Mouse (Mus musculus) hindbrain, embryonic 10.5 days (tissue): ENCODE results near the gene Asic4. TPM values are rescaled to one million over a fixed set of nuclear protein-coding genes. Genes with fewer than 3 reads are reported as not detected.
A peak's percentile ranks its signal among the peaks of the same experiment; 100 is the strongest.

Source experiments
- DNase-seq: peaks from one replicate; pipeline ENCODE4 v3.0.0-alpha.2; 2017; ENCODE audit warnings: low spot score
- H3K27ac ChIP-seq: fragments of 300-500 bp; sonication (generic); 2 replicates; pipeline ENCODE4 v1.5.1; 2016; ENCODE audit warnings: mild to moderate bottlenecking, moderate library complexity
- H3K27me3 ChIP-seq: fragments of 300-500 bp; sonication (generic); 2 replicates; pipeline ENCODE4 v1.6.1; 2016; ENCODE audit warnings: mild to moderate bottlenecking; ENCODE audit not compliant: poor library complexity, insufficient read depth, severe bottlenecking
- H3K36me3 ChIP-seq: fragments of 300-500 bp; sonication (generic); 2 replicates; pipeline ENCODE4 v1.6.1; 2016; ENCODE audit warnings: mild to moderate bottlenecking, moderate library complexity
- H3K4me1 ChIP-seq: fragments of 300-500 bp; sonication (generic); replicated peaks from 2 replicates; pipeline ENCODE4 v1.6.1; 2016; ENCODE audit warnings: mild to moderate bottlenecking
- H3K4me3 ChIP-seq: fragments of 300-500 bp; sonication (generic); 2 replicates; pipeline ENCODE4 v1.5.1; 2016; ENCODE audit warnings: mild to moderate bottlenecking, moderate library complexity
- H3K9me3 ChIP-seq: fragments of 300-500 bp; sonication (generic); 2 replicates; pipeline ENCODE4 v1.6.1; 2016; ENCODE audit warnings: mild to moderate bottlenecking, moderate library complexity
- WGBS: fragments of 180-500 bp; shearing (Covaris S2); methylation state at CpG from one replicate; pipeline ENCODE4 v1.1.7; 2016; 5-methylcytosine and 5-hydroxymethylcytosine counted together
- polyA plus RNA-seq: library from polyadenylated mRNA; unstranded; fragments of >200 nt; fragmentation: Nextera tagmentation; extraction: Ambion mirVana; gene quantifications from 2 replicates; pipeline ENCODE4 v1.2.1, GENCODE M21; 2016

Gene Asic4
- polyA plus RNA-seq, 1 experiment from 2014 or later = 9.3 TPM

DNA sequence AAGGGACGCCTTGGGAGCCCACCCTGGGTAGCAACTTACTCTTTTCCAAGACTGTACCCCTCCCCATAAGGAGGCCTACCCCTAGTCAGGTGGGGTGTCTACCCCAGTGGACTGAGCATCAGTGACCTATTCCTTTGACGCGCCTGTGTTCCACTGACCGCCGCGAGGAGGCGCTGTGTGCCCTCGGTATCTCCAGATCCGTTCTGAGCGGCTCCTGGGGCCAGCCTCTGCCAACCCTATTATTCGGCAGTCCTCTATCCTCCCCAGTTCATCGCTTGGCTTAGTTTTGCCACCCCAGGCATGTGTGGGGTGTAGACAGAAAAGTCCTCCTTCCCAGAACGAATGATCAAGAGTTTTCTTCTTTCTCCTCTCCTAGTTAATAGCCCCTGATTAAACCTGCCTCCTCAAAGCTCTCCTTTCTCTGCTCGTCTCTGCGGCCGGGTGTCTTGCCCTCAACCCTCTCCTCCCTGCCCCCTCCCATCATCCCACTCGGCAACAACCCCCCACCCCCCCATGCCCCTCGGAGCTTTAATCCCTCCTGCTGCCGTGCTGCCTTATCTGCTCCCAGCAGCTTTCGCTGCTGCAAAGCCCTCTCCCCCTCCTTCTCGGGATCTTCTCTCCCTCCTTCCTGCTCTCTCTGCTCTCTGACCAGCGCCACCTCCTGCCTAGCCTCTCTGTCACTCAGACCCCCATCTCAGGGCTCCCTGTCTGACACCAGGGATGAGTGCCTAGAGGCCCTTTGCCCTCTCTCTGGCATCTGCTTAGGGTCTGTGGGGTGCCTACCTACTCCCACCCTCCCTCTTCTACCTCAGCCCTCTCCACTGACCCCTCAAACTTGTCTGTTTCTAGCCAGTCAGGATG lies 4.3 kb upstream of the Asic4 start:
- peak overlapping the region; percentile 84 for H3K27ac ChIP-seq
- no peaks in the 10 kb centered on the region for H3K9me3 ChIP-seq
- DNase-seq = peak; percentile 83
- under 1% methylated on average over 22 of the region's 22 CpGs for WGBS
- peaks cover 7% of the 10 kb centered on the region; the same call in 1 of the 2 replicates for H3K36me3 ChIP-seq
- H3K4me1 ChIP-seq = peaks cover 100% of the 10 kb centered on the region
- H3K27me3 ChIP-seq = peaks cover 76% of the 10 kb centered on the region
- H3K4me3 ChIP-seq = peak overlapping the region; percentile 47

DNA sequence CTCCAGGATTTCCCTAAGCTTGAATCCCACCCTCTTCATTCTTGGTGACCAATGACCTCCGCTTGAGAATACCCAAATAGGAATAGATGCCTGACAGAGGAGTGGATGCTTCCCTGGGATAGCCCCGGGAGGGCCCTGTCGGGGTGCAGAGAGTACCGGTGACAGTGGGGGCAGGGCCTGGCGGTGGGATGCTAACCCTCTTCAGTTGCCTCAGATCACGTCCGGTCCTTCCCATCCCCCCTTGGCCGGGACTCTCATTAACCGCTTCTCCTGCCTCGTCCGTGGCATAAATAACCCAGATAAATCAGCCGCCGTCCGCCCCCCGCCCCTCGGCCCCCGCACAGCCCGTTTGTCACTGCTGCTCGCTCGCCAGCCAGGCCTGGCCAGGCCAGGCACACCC lies 3.6 kb upstream of the Asic4 start:
- H3K4me3 ChIP-seq = peak overlapping the region; percentile 47
- peaks cover 83% of the 10 kb centered on the region for H3K27me3 ChIP-seq
- H3K27ac ChIP-seq = peak overlapping the region; percentile 84
- DNase-seq = peak; percentile 52
- peaks cover 2% of the 10 kb centered on the region; the same call in 1 of the 2 replicates for H3K36me3 ChIP-seq
- H3K4me1 ChIP-seq = peaks cover 100% of the 10 kb centered on the region
- under 1% methylated on average over 20 of the region's 20 CpGs for WGBS
- no peaks in the 10 kb centered on the region for H3K9me3 ChIP-seq

DNA sequence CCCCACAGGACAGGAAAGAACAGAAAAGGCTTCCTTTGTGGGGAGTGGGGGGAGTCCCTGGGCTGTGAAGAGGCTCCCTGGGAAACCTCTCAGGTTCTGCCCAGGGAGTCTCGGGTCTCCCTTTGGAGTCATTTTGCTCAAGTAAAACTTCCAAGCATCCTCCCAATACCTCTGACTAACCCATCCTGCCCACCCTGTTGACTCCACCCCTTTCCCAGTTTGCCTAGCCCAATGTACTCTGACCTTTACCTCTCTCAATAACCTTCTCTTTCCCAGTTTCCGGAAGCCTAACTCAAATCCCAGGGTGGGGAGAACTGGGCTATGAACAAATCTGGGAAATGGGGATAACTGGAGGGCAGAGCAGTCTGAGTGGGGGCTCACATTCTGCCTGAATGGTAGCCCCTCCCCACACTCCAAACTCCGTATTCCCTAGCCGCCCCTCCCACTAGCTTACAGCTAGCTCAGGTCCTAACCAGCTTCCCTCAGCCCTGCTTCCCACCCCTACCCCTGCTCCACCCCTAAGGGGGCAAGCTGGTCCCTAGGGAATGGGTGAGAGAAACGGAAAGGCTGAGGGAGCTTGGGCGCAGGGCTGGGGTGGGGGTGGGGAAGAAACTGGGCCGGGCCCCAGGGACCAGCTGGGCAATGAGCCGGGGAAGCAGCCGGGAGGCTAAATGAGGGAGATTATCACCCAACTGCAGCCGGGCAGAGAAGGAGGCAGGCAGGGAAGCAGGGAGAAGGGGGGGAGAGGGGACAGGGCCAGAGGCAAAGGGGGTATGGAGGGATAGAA lies 2.8 kb upstream of the Asic4 start:
- peak; percentile 54 for DNase-seq
- 3% methylated on average over 10 of the region's 10 CpGs for WGBS
- no peaks in the 10 kb centered on the region for H3K9me3 ChIP-seq
- H3K27ac ChIP-seq = peak overlapping the region; percentile 84
- 0 out of 2 replicates have a peak, but pooled peaks cover 2% of the 10 kb centered on the region for H3K36me3 ChIP-seq
- H3K4me3 ChIP-seq = peak overlapping the region; percentile 47
- H3K4me1 ChIP-seq = peaks cover 100% of the 10 kb centered on the region
- peaks cover 91% of the 10 kb centered on the region for H3K27me3 ChIP-seq

DNA sequence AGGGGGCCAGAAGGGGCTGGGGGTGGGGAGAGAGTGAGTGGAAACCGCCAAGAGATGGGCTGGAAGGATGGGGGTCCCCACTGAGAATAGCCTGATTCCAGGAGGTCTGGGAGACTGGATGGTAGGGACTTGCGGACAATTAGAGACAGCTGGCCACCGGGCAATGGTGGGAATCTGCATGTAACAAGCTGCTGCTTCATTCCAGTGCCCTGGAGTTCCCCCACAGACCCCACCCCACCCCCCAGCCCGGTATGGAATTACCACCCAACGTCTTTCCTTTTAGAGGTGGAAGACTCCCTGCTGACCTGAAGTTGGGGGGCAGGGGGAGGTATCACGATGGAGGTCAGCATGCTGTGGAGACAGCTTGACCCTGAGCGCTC lies 2.2 kb upstream of the Asic4 start:
- peak; percentile 65 for DNase-seq
- Histone ChIP-seq H3K27me3 (peaks cover 92% of the 10 kb centered on the region), H3K4me1 (peaks cover 100% of the 10 kb centered on the region), H3K36me3 (0 out of 2 replicates have a peak, but pooled peaks cover 2% of the 10 kb centered on the region), H3K27ac (peak overlapping the region; percentile 84), H3K9me3 (no peaks in the 10 kb centered on the region), H3K4me3 (peak overlapping the region; percentile 37)
- 2% methylated on average over 7 of the region's 7 CpGs for WGBS

DNA sequence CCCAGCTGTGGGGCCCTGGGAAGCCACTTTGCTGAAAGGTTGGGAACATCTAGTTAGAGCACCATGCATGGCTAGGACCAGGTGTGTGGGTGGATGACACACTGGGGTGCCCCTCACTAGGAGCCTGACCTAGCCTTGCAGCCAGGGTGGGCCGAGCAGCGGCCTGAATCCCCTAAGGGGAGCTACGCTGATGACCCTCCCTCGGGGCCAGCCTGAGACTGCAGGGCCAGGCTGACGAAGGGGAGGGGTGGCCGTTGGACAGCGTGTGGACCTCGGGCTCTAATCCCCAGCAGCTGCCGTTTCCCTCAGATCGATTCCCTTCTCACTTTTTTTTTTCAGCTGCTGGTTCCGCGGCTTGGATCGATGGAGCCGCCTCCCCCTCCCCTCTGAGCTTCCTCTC lies 1.3 kb upstream of the Asic4 start:
- H3K4me3 ChIP-seq = peak overlapping the region; percentile 6
- under 1% methylated on average over 14 of the region's 14 CpGs for WGBS
- H3K27me3 ChIP-seq = peaks cover 96% of the 10 kb centered on the region
- H3K4me1 ChIP-seq = peaks cover 100% of the 10 kb centered on the region
- peak; percentile 51 for DNase-seq
- no peaks in the 10 kb centered on the region for H3K36me3 ChIP-seq
- no peaks in the 10 kb centered on the region for H3K9me3 ChIP-seq
- H3K27ac ChIP-seq = peak overlapping the region; percentile 75

DNA sequence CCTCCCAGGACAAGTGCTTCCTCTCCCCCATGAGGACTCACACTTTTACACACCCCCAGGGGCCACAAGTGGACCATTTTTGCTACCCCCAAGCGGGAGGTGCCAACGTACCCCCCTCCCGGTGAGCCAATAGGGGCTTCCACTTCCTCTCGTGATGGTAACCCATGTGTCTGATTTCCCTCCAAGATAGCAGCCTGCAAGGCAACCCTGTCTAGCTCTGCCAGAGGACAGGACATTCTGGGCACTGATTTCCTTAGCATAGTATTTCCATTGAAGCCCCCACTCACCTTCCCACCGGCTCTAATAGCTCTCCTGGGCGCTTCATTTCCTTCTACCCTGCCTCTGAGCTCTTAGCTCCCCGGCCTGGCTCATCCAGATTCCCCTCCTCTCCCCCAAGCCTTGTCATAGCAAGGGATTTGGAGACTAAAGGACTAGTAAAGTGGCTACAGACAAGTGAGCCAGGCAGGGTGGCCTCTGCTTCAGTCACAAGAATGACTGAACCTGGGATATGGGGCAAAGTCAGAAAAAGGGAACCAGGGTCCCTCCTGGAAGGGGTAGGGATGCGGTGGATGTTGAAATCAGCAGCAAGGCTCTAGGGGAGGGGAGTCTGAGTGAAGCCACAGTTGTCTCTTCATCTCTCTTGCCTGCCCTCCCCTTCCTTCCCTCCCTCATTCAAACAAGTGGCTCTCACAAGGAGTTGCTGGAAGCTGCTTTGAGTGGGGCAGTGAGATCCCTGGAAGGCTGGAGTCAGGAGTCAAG lies 680 bp upstream of the Asic4 start:
- Histone ChIP-seq H3K4me3 (peak overlapping the region; percentile 51; the same call in 1 of the 2 replicates), H3K27ac (peak overlapping the region; percentile 75), H3K9me3 (no peaks in the 10 kb centered on the region), H3K36me3 (no peaks in the 10 kb centered on the region), H3K27me3 (peaks cover 99% of the 10 kb centered on the region), H3K4me1 (peaks cover 100% of the 10 kb centered on the region)
- peak; percentile 30 for DNase-seq
- 2% methylated on average over 8 of the region's 8 CpGs for WGBS

DNA sequence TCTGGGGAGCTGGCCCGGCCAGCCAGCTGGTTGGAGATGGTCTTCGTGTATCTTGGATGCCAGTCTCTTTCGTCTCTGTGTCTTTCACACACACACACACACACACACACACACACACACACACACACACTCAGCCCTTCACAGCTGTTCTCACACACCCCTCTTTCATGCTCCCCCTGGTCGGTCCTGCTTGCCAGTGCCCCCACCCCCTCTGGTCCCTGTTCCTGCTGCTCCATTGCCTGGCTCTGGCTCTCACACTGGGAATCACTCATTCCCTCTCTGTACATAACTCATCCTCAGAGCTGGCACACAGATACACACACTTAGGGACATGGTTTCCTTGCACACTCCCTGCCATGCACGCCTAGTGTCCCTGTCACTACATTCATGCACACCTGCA lies 1.7 kb downstream of the Asic4 start:
- Histone ChIP-seq H3K27me3 (peaks cover 98% of the 10 kb centered on the region), H3K4me1 (peaks cover 98% of the 10 kb centered on the region), H3K36me3 (no peaks in the 10 kb centered on the region), H3K4me3 (peak overlapping the region; percentile 51; the same call in 1 of the 2 replicates), H3K27ac (0 out of 2 replicates have a peak overlapping the region, but pooled peaks have one; percentile 51), H3K9me3 (no peaks in the 10 kb centered on the region)
- WGBS = 72% methylated on average over 5 of the region's 5 CpGs
- no peak for DNase-seq

DNA sequence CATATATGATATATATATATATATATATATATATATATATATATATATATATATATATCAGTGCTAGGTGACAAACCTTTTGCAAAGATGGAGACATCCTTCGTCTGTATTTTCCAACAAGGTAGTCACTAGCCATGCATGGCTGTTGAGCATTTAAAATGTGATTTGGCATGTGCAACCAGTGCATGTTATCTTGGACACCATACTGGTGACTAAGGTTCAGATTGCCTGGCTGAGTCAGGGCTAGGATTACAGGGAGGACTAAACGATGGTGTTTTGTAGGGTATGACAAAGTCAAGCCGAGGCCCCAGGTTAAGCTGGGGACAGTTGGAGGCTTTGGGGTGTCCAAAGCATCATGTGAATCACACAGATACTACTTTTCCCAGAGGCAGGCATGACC lies 5.2 kb downstream of the Asic4 start:
- Histone ChIP-seq H3K4me3 (no peak overlapping the region), H3K27ac (peak overlapping the region; percentile 57), H3K27me3 (peaks cover 98% of the 10 kb centered on the region), H3K9me3 (no peaks in the 10 kb centered on the region), H3K36me3 (no peaks in the 10 kb centered on the region), H3K4me1 (peaks cover 88% of the 10 kb centered on the region)
- WGBS = 81% methylated on average over 3 of the region's 3 CpGs
- no peak for DNase-seq

DNA sequence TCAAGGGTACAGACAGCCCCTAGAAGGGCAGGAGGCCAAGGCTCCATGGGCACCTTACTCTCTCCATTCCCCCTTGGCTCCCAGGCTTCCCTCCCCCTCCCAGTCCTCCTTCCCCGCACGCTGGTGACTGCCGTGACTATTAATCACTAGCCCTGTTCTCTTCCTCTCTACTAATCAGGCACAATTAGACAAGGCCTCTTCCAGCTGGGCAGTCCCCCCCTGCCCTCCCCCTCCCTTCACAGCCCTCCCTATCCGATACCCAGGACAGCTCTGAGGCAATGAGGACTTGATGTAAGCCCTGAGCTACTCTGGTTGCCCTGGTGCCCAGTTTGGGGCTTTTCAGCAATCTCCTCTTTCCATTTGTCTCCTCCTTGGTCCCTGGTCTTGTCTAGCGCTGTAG lies 5.7 kb downstream of the Asic4 start:
- no peaks in the 10 kb centered on the region for H3K36me3 ChIP-seq
- no peak for DNase-seq
- H3K4me1 ChIP-seq = peaks cover 83% of the 10 kb centered on the region
- peak overlapping the region; percentile 57 for H3K27ac ChIP-seq
- H3K9me3 ChIP-seq = no peaks in the 10 kb centered on the region
- peaks cover 96% of the 10 kb centered on the region for H3K27me3 ChIP-seq
- H3K4me3 ChIP-seq = no peak overlapping the region
- 27% methylated on average over 5 of the region's 5 CpGs for WGBS

DNA sequence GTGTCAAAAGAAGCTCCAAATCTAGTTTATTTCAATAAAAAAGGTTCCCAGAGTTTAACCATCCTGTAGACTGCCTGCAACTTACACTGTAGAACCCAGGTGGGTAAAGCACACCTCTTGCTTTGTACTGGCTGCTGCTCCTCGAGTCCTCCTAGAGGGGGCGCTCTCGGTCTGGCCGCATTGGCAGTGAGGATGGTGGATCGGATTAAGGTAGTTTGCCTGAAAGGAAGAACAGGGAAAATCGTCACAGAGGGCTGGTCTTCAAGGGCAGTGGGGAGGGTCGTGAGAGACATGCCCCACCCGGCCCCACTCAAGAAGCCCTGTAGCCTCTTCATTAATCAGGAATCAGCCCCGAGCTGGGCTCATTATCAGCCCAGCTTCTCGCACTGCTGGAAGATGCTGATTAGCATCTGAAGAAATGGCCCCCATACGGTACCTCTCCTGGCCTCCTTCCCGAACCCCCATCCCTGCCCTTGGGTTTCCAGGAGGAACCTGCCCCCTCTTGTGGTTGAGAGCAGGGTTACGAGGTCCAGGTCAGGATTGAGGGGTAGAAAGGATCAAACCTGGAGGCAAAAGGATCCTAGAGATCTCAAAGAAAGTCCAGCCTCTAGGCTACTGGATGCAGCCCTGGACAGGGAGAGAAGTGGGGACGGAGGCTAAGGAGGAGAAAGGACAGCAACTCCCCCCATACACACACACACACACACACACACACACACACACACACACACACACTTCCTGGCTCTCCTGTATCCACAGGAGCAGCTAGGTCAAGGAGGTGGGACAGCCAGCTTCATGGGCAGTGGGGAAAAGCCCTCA lies 6.7 kb downstream of the Asic4 start:
- Histone ChIP-seq H3K4me3 (peak overlapping the region; percentile 49; the same call in 1 of the 2 replicates), H3K27me3 (peaks cover 95% of the 10 kb centered on the region), H3K9me3 (no peaks in the 10 kb centered on the region), H3K36me3 (no peaks in the 10 kb centered on the region), H3K27ac (peak overlapping the region; percentile 85), H3K4me1 (peaks cover 73% of the 10 kb centered on the region)
- WGBS = 7% methylated on average over 14 of the region's 14 CpGs
- peak; percentile 47 for DNase-seq

DNA sequence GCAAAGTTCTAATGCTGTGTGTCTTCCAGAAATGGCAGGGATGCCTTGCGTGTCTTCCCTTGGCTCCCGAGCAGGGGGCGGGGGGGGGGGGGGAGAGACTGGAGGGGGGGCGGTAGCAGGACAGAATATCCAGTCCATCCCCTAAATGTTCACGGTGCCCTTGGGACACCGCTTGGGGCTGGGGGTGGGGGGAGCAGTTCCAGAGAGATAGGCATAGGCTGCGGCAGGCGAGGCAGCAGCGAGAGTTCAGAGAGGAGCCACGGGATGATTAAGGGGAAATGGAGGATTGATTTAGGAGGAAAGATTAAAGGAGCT lies 7.4 kb downstream of the Asic4 start:
- 4% methylated on average over 10 of the region's 10 CpGs for WGBS
- Histone ChIP-seq H3K27me3 (peaks cover 91% of the 10 kb centered on the region), H3K36me3 (no peaks in the 10 kb centered on the region), H3K4me3 (peak overlapping the region; percentile 49), H3K9me3 (no peaks in the 10 kb centered on the region), H3K27ac (peak overlapping the region; percentile 85), H3K4me1 (peaks cover 71% of the 10 kb centered on the region)
- DNase-seq = peak; percentile 28
